Mouse (Mus musculus) CH12.LX (cell line): ENCODE measurements at regions not wholly inside any gene's neighbourhood (a gene's known extent, or its start where the extent isn't known, plus 50 kb on each side); places are given as distances from the start of the nearest gene placed in this dataset.

ENCODE experiments used
- DNase-seq: peaks from one replicate; pipeline ENCODE4 v3.0.0-alpha.2; 2013; ENCODE audit errors: extremely low read depth
- H3K27ac ChIP-seq: 2 replicates; pipeline ENCODE4 v1.5.1; 2012; ENCODE audit warnings: low read depth, mild to moderate bottlenecking, control low read depth, moderate library complexity; ENCODE audit not compliant: insufficient read depth
- H3K27me3 ChIP-seq: replicated peaks from 2 replicates; pipeline ENCODE3; 2012; ENCODE audit warnings: inconsistent platforms
- H3K36me3 ChIP-seq, 2 experiments: replicated peaks in 1 of 2; 2 replicates each; pipeline versions ENCODE3 to v1.6.1; 2012; ENCODE audit warnings: inconsistent platforms in 1 of 2, low read length in 1 of 2, mild to moderate bottlenecking in 1 of 2, mixed read lengths in 1 of 2, moderate library complexity in 1 of 2; ENCODE audit not compliant: control insufficient read depth in 1 of 2, insufficient read depth in 1 of 2
- H3K4me1 ChIP-seq, 2 experiments: 2 replicates each; pipeline ENCODE4 v1.6.1; 2012; ENCODE audit warnings: inconsistent platforms in 1 of 2, moderate library complexity in 1 of 2; ENCODE audit not compliant: insufficient read depth in 2 of 2, control insufficient read depth in 1 of 2
- H3K4me2 ChIP-seq: 2 replicates; pipeline ENCODE4 v1.6.1; 2012; ENCODE audit warnings: low read depth, mild to moderate bottlenecking, control low read depth; ENCODE audit not compliant: poor library complexity, insufficient read depth, severe bottlenecking
- H3K4me3 ChIP-seq, 3 experiments: fragments of 150-350 bp in 1 of 3; sonication (generic) in 1 of 3; replicated peaks in 1 of 3; 2 replicates each; pipeline versions ENCODE3 to v1.5.1; 2011 to 2012; ENCODE audit warnings: low read depth in 2 of 3, low read length in 2 of 3, mild to moderate bottlenecking in 2 of 3, moderate library complexity in 2 of 3, control low read depth in 1 of 3, improper control_type of control experiment in 1 of 3, inconsistent platforms in 1 of 3, mixed read lengths in 1 of 3; ENCODE audit not compliant: poor library complexity in 1 of 3
- H3K79me2 ChIP-seq: replicated peaks from 2 replicates; pipeline ENCODE4 v1.6.1; 2012; ENCODE audit warnings: mild to moderate bottlenecking, moderate library complexity; ENCODE audit not compliant: control insufficient read depth, poor library complexity, insufficient read depth, severe bottlenecking; ENCODE audit errors: extremely low read depth
- H3K9ac ChIP-seq: 2 replicates; pipeline ENCODE4 v1.6.1; 2012; ENCODE audit warnings: low read depth, mild to moderate bottlenecking, control low read depth, moderate library complexity; ENCODE audit not compliant: insufficient read depth
- H3K9me3 ChIP-seq: replicated peaks from 2 replicates; pipeline ENCODE3; 2012; ENCODE audit warnings: low read length, inconsistent platforms, mixed read lengths
- CHD2 ChIP-seq: IDR thresholded peaks from 2 replicates; pipeline ENCODE4 v1.6.1; 2011; ENCODE audit warnings: low read length, improper control_type of control experiment
- CTCF ChIP-seq, 2 experiments: IDR thresholded peaks in 1 of 2; conservative IDR thresholded peaks in 1 of 2; 2 replicates each; pipeline ENCODE4 v1.5.1; 2011 to 2012; ENCODE audit warnings: low read depth in 2 of 2, low read length in 2 of 2, improper control_type of control experiment in 1 of 2, inconsistent platforms in 1 of 2, mild to moderate bottlenecking in 1 of 2, moderate library complexity in 1 of 2
- ELF1 ChIP-seq: IDR thresholded peaks from 2 replicates; pipeline ENCODE4 v1.6.1; 2014; ENCODE audit warnings: low read depth, mild to moderate bottlenecking, inconsistent platforms, low read length, improper control_type of control experiment
- EP300 ChIP-seq: IDR thresholded peaks from 2 replicates; pipeline ENCODE4 v1.6.1; 2011; ENCODE audit warnings: low read length, improper control_type of control experiment
- ETS1 ChIP-seq: conservative IDR thresholded peaks from 2 replicates; pipeline ENCODE4 v1.6.1; 2012; ENCODE audit warnings: low read depth, mild to moderate bottlenecking, inconsistent platforms, low read length, improper control_type of control experiment, moderate library complexity
- GABPA ChIP-seq: IDR thresholded peaks from 2 replicates; pipeline ENCODE4 v1.6.1; 2012; ENCODE audit warnings: low read depth, low read length, improper control_type of control experiment, inconsistent platforms; ENCODE audit not compliant: insufficient replicate concordance
- HCFC1 ChIP-seq: IDR thresholded peaks from 2 replicates; pipeline ENCODE4 v1.6.1; 2012; ENCODE audit warnings: low read depth, mild to moderate bottlenecking, inconsistent platforms, low read length, improper control_type of control experiment
- MAFK ChIP-seq: IDR thresholded peaks from 2 replicates; pipeline ENCODE4 v1.6.1; 2011; ENCODE audit warnings: low read length, improper control_type of control experiment; ENCODE audit not compliant: insufficient replicate concordance
- MAX ChIP-seq: IDR thresholded peaks from 2 replicates; pipeline ENCODE4 v1.6.1; 2011; ENCODE audit warnings: low read length, improper control_type of control experiment
- MAZ ChIP-seq: IDR thresholded peaks from 2 replicates; pipeline ENCODE4 v1.6.1; 2012; ENCODE audit warnings: low read depth, mild to moderate bottlenecking, inconsistent platforms, low read length, improper control_type of control experiment, moderate library complexity
- MEF2A ChIP-seq: IDR thresholded peaks from 2 replicates; pipeline ENCODE4 v1.6.1; 2014; ENCODE audit warnings: low read depth, mild to moderate bottlenecking, inconsistent platforms, low read length, improper control_type of control experiment, borderline replicate concordance
- MYC ChIP-seq: IDR thresholded peaks from 2 replicates; pipeline ENCODE4 v1.6.1; 2011; ENCODE audit warnings: low read depth, mild to moderate bottlenecking, improper control_type of control experiment, low read length
- NELFE ChIP-seq: IDR thresholded peaks from 2 replicates; pipeline ENCODE4 v1.6.1; 2011; ENCODE audit warnings: low read depth, low read length, improper control_type of control experiment
- NRF1 ChIP-seq: IDR thresholded peaks from 2 replicates; pipeline ENCODE4 v1.6.1; 2014; ENCODE audit warnings: low read depth, mild to moderate bottlenecking, inconsistent platforms, low read length, improper control_type of control experiment, moderate library complexity
- PAX5 ChIP-seq: IDR thresholded peaks from 2 replicates; pipeline ENCODE4 v1.6.1; 2012; ENCODE audit warnings: low read length, inconsistent platforms, mixed read lengths
- RAD21 ChIP-seq: IDR thresholded peaks from 2 replicates; pipeline ENCODE4 v1.6.1; 2011; ENCODE audit warnings: low read depth, mild to moderate bottlenecking, low read length, improper control_type of control experiment, moderate library complexity
- RCOR1 ChIP-seq: conservative IDR thresholded peaks from 2 replicates; pipeline ENCODE4 v1.6.1; 2012; ENCODE audit warnings: low read depth, mild to moderate bottlenecking, inconsistent platforms, low read length, improper control_type of control experiment
- SIN3A ChIP-seq: IDR thresholded peaks from 2 replicates; pipeline ENCODE4 v1.6.1; 2012; ENCODE audit warnings: low read length, improper control_type of control experiment, inconsistent platforms
- TBP ChIP-seq: conservative IDR thresholded peaks from 2 replicates; pipeline ENCODE4 v1.6.1; 2011; ENCODE audit warnings: low read depth, low read length, improper control_type of control experiment
- TCF12 ChIP-seq: IDR thresholded peaks from 2 replicates; pipeline ENCODE4 v1.6.1; 2014; ENCODE audit warnings: low read depth, mild to moderate bottlenecking, inconsistent platforms, low read length, improper control_type of control experiment
- USF2 ChIP-seq: conservative IDR thresholded peaks from 2 replicates; pipeline ENCODE4 v1.6.1; 2011; ENCODE audit warnings: low read depth, low read length, improper control_type of control experiment
- ZC3H11A ChIP-seq: IDR thresholded peaks from 2 replicates; pipeline ENCODE4 v1.6.1; 2012; ENCODE audit warnings: low read depth, mild to moderate bottlenecking, inconsistent platforms, low read length, improper control_type of control experiment
- ZKSCAN1 ChIP-seq: IDR thresholded peaks from 2 replicates; pipeline ENCODE4 v1.6.1; 2012; ENCODE audit warnings: low read depth, inconsistent platforms, low read length, improper control_type of control experiment, borderline replicate concordance
- ZNF384 ChIP-seq: IDR thresholded peaks from 2 replicates; pipeline ENCODE4 v1.6.1; 2012; ENCODE audit warnings: low read depth, low read length, improper control_type of control experiment, inconsistent platforms
- dilution Hi-C: fragments of 300-500 bp; cut with MboI; formaldehyde crosslinking; loops from 2 replicates; pipeline ENCODE4 v1.14.3; 2020; ENCODE audit warnings: low sequenced_read_pairs; ENCODE audit not compliant: extremely low pct_unique_long_range_greater_than_20kb, extremely low pct_ligation_motif_present
- in situ Hi-C: fragments of 300-500 bp; cut with MboI; formaldehyde crosslinking; loops from 3 replicates; pipeline ENCODE4 v1.14.3; 2019; ENCODE audit warnings: low sequenced_read_pairs, low pct_ligation_motif_present, low pct_unique_long_range_greater_than_20kb, mixed read lengths

- Histone ChIP-seq H3K27me3 (no peaks in the 10 kb centered on the region), H3K79me2 (no peaks in the 10 kb centered on the region), H3K4me1 (no peaks in the 10 kb centered on the region), H3K9ac (no peak overlapping the region), H3K4me3 (no peak overlapping the region), H3K4me2 (no peak overlapping the region), H3K36me3 (no peaks in the 10 kb centered on the region), H3K27ac (no peak overlapping the region), H3K9me3 (no peaks in the 10 kb centered on the region)
- TF ChIP-seq PAX5 (no peak), CHD2 (no peak), ETS1 (no peak), ZNF384 (no peak), HCFC1 (no peak), EP300 (no peak), MAZ (no peak), MAFK (no peak), SIN3A (no peak), NRF1 (no peak), GABPA (no peak), ZC3H11A (no peak)
- in situ Hi-C loops, result no loop called here
- no peak for DNase-seq
- dilution Hi-C loops, result no loop called here
Measured at GRCm38 (mm10) chr3:66375088-66375910, 78.7 kb upstream of the Veph1 start.

GRCm38 (mm10) chr3:66374603-66375002 lies 78.0 kb upstream of the Veph1 start:
- dilution Hi-C loops (no loop called here), in situ Hi-C loops (no loop called here)
- Histone ChIP-seq H3K27me3 (no peaks in the 10 kb centered on the region), H3K4me2 (no peak overlapping the region), H3K4me3 (no peak overlapping the region), H3K27ac (no peak overlapping the region), H3K79me2 (no peaks in the 10 kb centered on the region), H3K4me1 (no peaks in the 10 kb centered on the region), H3K9me3 (no peaks in the 10 kb centered on the region), H3K36me3 (no peaks in the 10 kb centered on the region), H3K9ac (no peak overlapping the region)
- DNase-seq, result no peak
- TF ChIP-seq ETS1, result no peak
- TF ChIP-seq NRF1, result no peak
- no peak for TF ChIP-seq CTCF (conservative IDR thresholded peaks at IDR 0.05 in 1 of 2, IDR thresholded peaks at IDR 0.05 in 1 of 2; ENCODE audit: low read depth in 2 of 2, low read length in 2 of 2)
- no peak for TF ChIP-seq MEF2A
- no peak for TF ChIP-seq RCOR1
- no peak for TF ChIP-seq TCF12
- TF ChIP-seq EP300, result no peak
- TF ChIP-seq ZKSCAN1, result no peak
- no peak for TF ChIP-seq ZNF384
- no peak for TF ChIP-seq GABPA
- TF ChIP-seq MAFK, result no peak
- no peak for TF ChIP-seq MAZ
- TF ChIP-seq USF2, result no peak
- TF ChIP-seq NELFE, result no peak
- no peak for TF ChIP-seq PAX5
- TF ChIP-seq ELF1, result no peak
- no peak for TF ChIP-seq RAD21
- no peak for TF ChIP-seq TBP
- TF ChIP-seq MYC, result no peak
- no peak for TF ChIP-seq MAX
